Mouse (Mus musculus) C2C12 (cell line): ENCODE results near the gene Rhod. TPM values are rescaled to one million over a fixed set of nuclear protein-coding genes. Genes with fewer than 3 reads are reported as not detected.
A peak's percentile ranks its signal among the peaks of the same experiment; 100 is the strongest.

Experiments used
- H3K27me3 ChIP-seq: one replicate; pipeline ENCODE4 v1.6.1; 2011; ENCODE audit not compliant: control insufficient read depth, insufficient read depth, insufficient read length
- H3K36me3 ChIP-seq: one replicate; pipeline ENCODE4 v1.6.1; 2011; ENCODE audit not compliant: control insufficient read depth, insufficient read depth
- H3K4me3 ChIP-seq: one replicate; pipeline ENCODE4 v1.5.1; 2011; ENCODE audit warnings: mild to moderate bottlenecking, control low read depth; ENCODE audit not compliant: poor library complexity, insufficient read depth, severe bottlenecking
- H3K79me2 ChIP-seq: one replicate; pipeline ENCODE4 v1.6.1; 2011; ENCODE audit not compliant: control insufficient read depth, insufficient read depth
- H3K79me3 ChIP-seq: one replicate; pipeline ENCODE4 v1.6.1; 2011; ENCODE audit warnings: low read depth, control low read depth
- H3ac ChIP-seq: one replicate; pipeline ENCODE3; 2011; ENCODE audit warnings: low read depth; ENCODE audit not compliant: control insufficient read depth, insufficient read length
- CEBPB ChIP-seq: IDR thresholded peaks from one replicate; pipeline ENCODE4 v1.6.1; 2011; ENCODE audit warnings: low read depth, mild to moderate bottlenecking, control low read depth, moderate library complexity
- CTCF ChIP-seq: IDR thresholded peaks from one replicate; pipeline ENCODE4 v1.5.1; 2011; ENCODE audit not compliant: control insufficient read depth, insufficient read depth, insufficient read length
- FOSL1 ChIP-seq: IDR thresholded peaks from one replicate; pipeline ENCODE4 v1.8.0; 2011; ENCODE audit warnings: mild to moderate bottlenecking, low read length; ENCODE audit not compliant: poor library complexity, insufficient read depth, severe bottlenecking
- MAX ChIP-seq: IDR thresholded peaks from one replicate; pipeline ENCODE4 v1.6.1; 2011; ENCODE audit warnings: mild to moderate bottlenecking, control low read depth
- MYOD1 ChIP-seq: IDR thresholded peaks from one replicate; pipeline ENCODE4 v1.6.1; 2011; ENCODE audit warnings: low read depth; ENCODE audit not compliant: control insufficient read depth, insufficient read length
- MYOG ChIP-seq: IDR thresholded peaks from one replicate; pipeline ENCODE4 v1.6.1; 2011; ENCODE audit not compliant: control insufficient read depth, insufficient read length; ENCODE audit errors: extremely low read depth
- USF1 ChIP-seq: IDR thresholded peaks from one replicate; pipeline ENCODE4 v1.6.1; 2011; ENCODE audit warnings: low read depth, mild to moderate bottlenecking, control low read depth, moderate library complexity
- polyA plus RNA-seq: library from polyadenylated mRNA; unstranded; fragments of >200 nt; fragmentation: generic; extraction: Trizol; gene quantifications from one replicate; pipeline ENCODE4 v1.2.1, GENCODE M21; 2012; ENCODE audit warnings: missing spikeins

Rhod gene
- polyA plus RNA-seq, 1 experiment = 65.1 TPM

DNA sequence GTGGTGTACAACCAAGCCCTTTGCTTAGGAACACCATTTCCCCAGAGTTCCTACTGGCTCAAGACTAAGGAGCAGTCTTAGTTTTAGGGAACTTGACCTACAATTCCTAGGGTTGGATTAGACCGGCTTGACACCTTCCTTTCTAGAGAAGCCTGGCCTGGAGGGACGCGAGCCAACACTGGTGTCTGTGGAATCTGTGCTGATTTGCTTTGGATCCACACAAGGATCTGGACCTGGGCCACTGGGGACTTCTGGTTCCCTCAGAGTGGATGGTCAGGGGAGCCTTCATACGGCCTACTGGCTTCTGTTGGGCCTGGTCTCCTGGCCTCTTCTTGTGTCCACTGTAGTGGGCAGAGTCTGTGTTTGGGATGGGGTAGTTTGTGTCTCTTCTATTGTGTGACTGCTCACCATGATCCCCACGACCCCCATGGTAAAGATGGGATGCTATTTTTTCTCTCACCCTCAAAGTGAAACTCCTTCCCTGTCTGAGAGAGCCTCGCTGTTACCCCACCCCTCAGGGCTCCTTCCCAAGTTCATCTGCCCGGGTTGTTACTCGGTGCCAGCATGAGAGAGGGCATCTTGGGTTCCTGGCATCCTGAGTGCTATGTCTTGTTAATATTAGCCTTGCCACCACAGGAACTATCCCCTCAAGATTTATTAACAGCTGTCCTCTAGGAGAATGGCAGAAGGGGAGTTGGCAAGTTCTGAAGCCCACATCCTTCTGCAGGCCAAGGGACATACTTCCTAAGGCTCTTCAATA lies 7.6 kb upstream of the Rhod start:
- Histone ChIP-seq H3K4me3 (no peak overlapping the region), H3K36me3 (no peaks in the 10 kb centered on the region), H3ac (no peak overlapping the region), H3K79me2 (no peaks in the 10 kb centered on the region), H3K79me3 (no peaks in the 10 kb centered on the region), H3K27me3 (no peaks in the 10 kb centered on the region)
- TF ChIP-seq USF1 = no peak
- TF ChIP-seq MYOG = no peak
- no peak for TF ChIP-seq MYOD1
- TF ChIP-seq FOSL1 = no peak

- H3K79me3 ChIP-seq = peaks cover 12% of the 10 kb centered on the region
- no peak for TF ChIP-seq CEBPB
- peak; percentile 78 for TF ChIP-seq CTCF
- H3K36me3 ChIP-seq = no peaks in the 10 kb centered on the region
- no peaks in the 10 kb centered on the region for H3K27me3 ChIP-seq
- peaks cover 27% of the 10 kb centered on the region for H3K79me2 ChIP-seq
- no peak overlapping the region for H3K4me3 ChIP-seq
- no peak overlapping the region for H3ac ChIP-seq
Observed at GRCm38 (mm10) chr19:4442408-4442807, 3.2 kb upstream of the Rhod start.

DNA sequence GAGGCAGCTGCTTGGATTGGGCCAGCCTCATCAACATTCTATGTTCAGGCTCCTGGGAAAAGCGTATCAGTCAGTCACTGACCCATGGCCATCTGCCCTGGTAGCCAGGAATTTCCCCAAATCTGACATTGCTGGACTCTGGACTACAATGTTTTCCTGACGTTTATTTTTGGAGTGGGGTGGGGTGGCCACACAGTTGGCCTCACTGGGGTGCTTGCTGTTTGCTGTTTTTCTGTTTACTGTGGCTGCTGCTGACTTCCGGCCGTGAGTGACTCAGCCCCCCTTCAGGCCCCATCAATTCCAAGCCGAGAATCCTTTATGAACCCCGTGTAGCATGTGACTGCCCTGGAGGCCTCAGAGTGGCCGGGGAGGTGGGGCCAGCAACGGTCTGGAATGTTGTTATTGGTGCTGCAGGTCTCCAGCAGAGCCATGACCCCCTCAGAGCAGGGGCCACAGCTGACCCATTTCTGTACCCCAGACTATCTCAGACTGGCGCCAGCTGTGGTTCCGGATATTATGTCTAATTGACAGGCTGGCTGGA lies 2.5 kb upstream of the Rhod start:
- Histone ChIP-seq H3K36me3 (no peaks in the 10 kb centered on the region), H3K79me3 (peaks cover 13% of the 10 kb centered on the region), H3K27me3 (no peaks in the 10 kb centered on the region), H3K79me2 (peaks cover 34% of the 10 kb centered on the region), H3K4me3 (no peak overlapping the region), H3ac (no peak overlapping the region)
- TF ChIP-seq MAX (no peak), USF1 (peak; percentile 51)

- no peak overlapping the region for H3ac ChIP-seq
- peaks cover 40% of the 10 kb centered on the region for H3K79me2 ChIP-seq
- H3K27me3 ChIP-seq = no peaks in the 10 kb centered on the region
- no peak overlapping the region for H3K4me3 ChIP-seq
- TF ChIP-seq CTCF (peak; percentile 29), FOSL1 (no peak), USF1 (no peak), MAX (no peak), MYOG (no peak), CEBPB (no peak), MYOD1 (peak; percentile 83)
- H3K79me3 ChIP-seq = peaks cover 18% of the 10 kb centered on the region
- peaks cover 5% of the 10 kb centered on the region for H3K36me3 ChIP-seq
Observed at GRCm38 (mm10) chr19:4441090-4441591, 1.9 kb upstream of the Rhod start.

DNA sequence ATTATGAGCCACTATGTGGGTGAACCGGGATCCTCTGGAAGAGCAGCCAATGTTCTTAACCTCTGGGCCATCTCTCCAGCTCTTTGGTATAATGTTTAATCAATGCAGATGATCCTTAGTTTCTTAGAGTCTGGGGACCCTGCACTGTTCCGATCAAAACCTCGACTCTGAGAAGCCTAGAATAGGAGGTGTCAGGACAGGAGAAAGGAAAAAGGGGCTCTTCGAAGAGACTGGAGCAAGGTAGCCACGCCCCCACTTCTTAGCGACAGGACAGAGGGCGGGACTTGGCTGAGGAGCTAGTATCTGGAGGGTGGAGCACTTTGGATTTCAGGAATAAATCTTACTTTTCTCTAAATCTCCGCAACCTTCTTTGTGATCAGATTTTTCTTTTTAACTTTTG lies 990 bp upstream of the Rhod start:
- Histone ChIP-seq H3K4me3 (peak overlapping the region; percentile 69), H3K79me3 (peaks cover 26% of the 10 kb centered on the region), H3K79me2 (peaks cover 49% of the 10 kb centered on the region), H3K36me3 (peaks cover 8% of the 10 kb centered on the region), H3K27me3 (no peaks in the 10 kb centered on the region), H3ac (no peak overlapping the region)
- TF ChIP-seq CTCF (no peak), CEBPB (no peak), MYOG (no peak), FOSL1 (no peak), USF1 (no peak), MYOD1 (no peak), MAX (no peak)

- H3K79me2 ChIP-seq = peaks cover 58% of the 10 kb centered on the region
- H3ac ChIP-seq = peak overlapping the region; percentile 89
- no peak for TF ChIP-seq MAX
- no peak for TF ChIP-seq USF1
- TF ChIP-seq CTCF = no peak
- no peak for TF ChIP-seq FOSL1
- no peak for TF ChIP-seq MYOG
- TF ChIP-seq CEBPB = no peak
- no peak for TF ChIP-seq MYOD1
- H3K36me3 ChIP-seq = peaks cover 8% of the 10 kb centered on the region
- peaks cover 26% of the 10 kb centered on the region for H3K79me3 ChIP-seq
- H3K27me3 ChIP-seq = no peaks in the 10 kb centered on the region
- H3K4me3 ChIP-seq = peak overlapping the region; percentile 69
Observed at GRCm38 (mm10) chr19:4438791-4439160, 456 bp downstream of the Rhod start.
